Mouse (Mus musculus): Measurements from ENCODE around the gene Gas7. TPM values are rescaled to one million over a fixed set of nuclear protein-coding genes. Genes with fewer than 3 reads are reported as not detected.
A peak's percentile ranks its signal among the peaks of the same experiment; 100 is the strongest.

Gas7 gene
- polyA plus RNA-seq, 2 experiments, result 9.8 to 18.2 TPM

GRCm38 (mm10) chr11:67649971-67650707, 194.9 kb downstream of the Gas7 start:
- H3K27me3 ChIP-seq (ENCODE audit: control insufficient read depth, insufficient read depth, low read length), result no peaks in the 10 kb centered on the region
- no peak overlapping the region for H3K9ac ChIP-seq (ENCODE audit: low read depth, low read length, severe bottlenecking)
- no peak for ATAC-seq (ENCODE audit: low FRiP score, low read depth)
- no peak overlapping the region for H3K4me3 ChIP-seq (replicated peaks; ENCODE audit: low read length)
- H3K9me3 ChIP-seq (ENCODE audit: control insufficient read depth, low read length), result no peaks in the 10 kb centered on the region
- WGBS, result 68% methylated on average over 10 of the region's 10 CpGs
- H3K27ac ChIP-seq (replicated peaks; ENCODE audit: low read depth, low read length), result no peak overlapping the region
- TF ChIP-seq POLR2A (IDR thresholded peaks at IDR 0.05; ENCODE audit: borderline replicate concordance, extremely low read depth, insufficient read depth, insufficient read length), result no peak
- H3K36me3 ChIP-seq (ENCODE audit: control insufficient read depth, insufficient read depth, low read length), result no peaks in the 10 kb centered on the region
- H3K4me1 ChIP-seq (ENCODE audit: control insufficient read depth, insufficient read depth, low read length), result peaks cover 3% of the 10 kb centered on the region
- H3K4me2 ChIP-seq (replicated peaks; ENCODE audit: low read depth, low read length, severe bottlenecking), result no peak overlapping the region
- DNase-seq (ENCODE audit: low spot score), result no peak

DNA sequence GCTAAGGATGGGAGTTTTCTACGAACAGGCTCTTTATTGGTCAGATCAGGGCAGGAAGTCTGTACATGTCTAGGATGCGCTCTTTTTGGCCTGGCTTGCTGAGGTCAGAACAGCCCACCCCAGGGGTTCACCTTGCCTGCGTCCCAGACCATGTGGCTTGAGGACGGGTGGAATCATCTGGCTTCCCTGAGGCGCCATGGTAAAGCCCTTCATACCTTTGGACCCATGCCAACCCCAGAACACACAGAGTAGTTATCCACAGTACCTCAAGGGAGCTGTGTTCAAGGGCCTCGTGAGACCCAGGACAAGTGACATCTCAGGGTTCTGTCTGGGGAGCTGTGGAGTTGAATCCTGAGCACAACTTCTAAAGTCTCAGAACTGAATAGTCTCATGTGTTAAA, 196.5 kb downstream of the Gas7 start:
- no peak overlapping the region for H3K9ac ChIP-seq (ENCODE audit: low read depth, low read length, severe bottlenecking)
- H3K4me1 ChIP-seq (ENCODE audit: control insufficient read depth, insufficient read depth, low read length), result peaks cover 3% of the 10 kb centered on the region
- no peak for DNase-seq (ENCODE audit: low spot score)
- no peak overlapping the region for H3K27ac ChIP-seq (replicated peaks; ENCODE audit: low read depth, low read length)
- ATAC-seq (ENCODE audit: low FRiP score, low read depth), result no peak
- H3K4me3 ChIP-seq (replicated peaks; ENCODE audit: low read length), result no peak overlapping the region
- TF ChIP-seq POLR2A (IDR thresholded peaks at IDR 0.05; ENCODE audit: borderline replicate concordance, extremely low read depth, insufficient read depth, insufficient read length), result no peak
- 64% methylated on average over 6 of the region's 6 CpGs for WGBS
- no peak overlapping the region for H3K4me2 ChIP-seq (replicated peaks; ENCODE audit: low read depth, low read length, severe bottlenecking)
- H3K9me3 ChIP-seq (ENCODE audit: control insufficient read depth, low read length), result no peaks in the 10 kb centered on the region
- H3K27me3 ChIP-seq (ENCODE audit: control insufficient read depth, insufficient read depth, low read length), result no peaks in the 10 kb centered on the region
- no peaks in the 10 kb centered on the region for H3K36me3 ChIP-seq (ENCODE audit: control insufficient read depth, insufficient read depth, low read length)

DNA sequence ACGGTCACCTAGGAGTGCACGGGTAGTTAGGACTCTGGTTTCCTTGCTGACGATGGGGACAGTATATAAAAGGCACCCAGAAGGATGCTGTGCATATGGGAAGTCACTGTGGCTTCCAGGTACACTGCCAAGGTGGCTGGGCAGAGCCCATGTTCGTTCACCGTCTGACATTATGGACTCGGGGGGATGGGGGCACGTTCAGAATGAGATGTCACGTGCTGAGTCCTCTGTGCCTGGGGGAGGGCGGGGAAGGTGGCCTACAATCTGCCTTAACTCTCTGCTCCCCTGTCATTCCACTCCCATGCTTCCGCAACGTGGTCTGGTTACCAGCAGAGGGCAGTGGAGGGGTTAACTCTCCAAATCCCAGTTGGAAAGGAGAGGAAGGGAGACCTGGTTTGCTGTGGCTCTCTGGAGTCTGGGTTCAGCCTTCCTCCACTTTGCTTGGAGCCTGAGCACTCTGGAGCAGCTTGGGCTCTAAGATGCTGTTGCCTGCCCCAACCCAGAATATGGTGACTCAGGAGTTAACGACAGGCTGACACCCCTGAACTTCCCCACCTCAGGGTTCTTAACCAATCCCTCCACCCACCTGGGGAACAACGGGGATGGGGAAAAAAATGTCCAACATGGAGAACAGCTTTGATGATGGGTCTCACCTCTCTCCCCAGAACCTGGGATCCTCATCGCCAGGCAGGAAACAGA, 197.1 kb downstream of the Gas7 start:
- no peak for TF ChIP-seq POLR2A (IDR thresholded peaks at IDR 0.05; ENCODE audit: borderline replicate concordance, extremely low read depth, insufficient read depth, insufficient read length)
- no peak overlapping the region for H3K9ac ChIP-seq (ENCODE audit: low read depth, low read length, severe bottlenecking)

DNA sequence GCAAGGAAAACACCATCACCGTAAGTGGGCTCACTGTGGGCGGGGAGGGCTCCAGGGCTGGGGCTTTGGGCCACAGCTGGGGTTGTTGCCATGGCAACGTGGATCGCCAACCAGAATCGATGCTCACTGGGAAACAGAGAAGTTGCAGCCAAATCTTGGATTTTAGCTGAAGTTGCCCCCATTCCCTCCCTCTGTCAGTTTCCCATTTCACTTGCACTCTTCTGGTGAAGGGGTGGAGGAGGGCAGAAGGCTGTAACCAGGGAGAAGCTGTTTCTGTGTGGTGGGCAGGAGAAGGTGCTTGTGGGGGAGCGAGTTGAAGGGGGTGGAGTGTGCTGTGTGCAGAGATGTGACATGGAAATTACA, 197.6 kb downstream of the Gas7 start:
- ATAC-seq (ENCODE audit: low FRiP score, low read depth) (no peak), DNase-seq (ENCODE audit: low spot score) (no peak)
- H3K9ac ChIP-seq (ENCODE audit: low read depth, low read length, severe bottlenecking), result no peak overlapping the region
- peaks cover 3% of the 10 kb centered on the region for H3K4me1 ChIP-seq (ENCODE audit: control insufficient read depth, insufficient read depth, low read length)
- H3K4me2 ChIP-seq (replicated peaks; ENCODE audit: low read depth, low read length, severe bottlenecking), result peak overlapping the region; percentile 5; the same call in 1 of the 2 replicates
- no peaks in the 10 kb centered on the region for H3K36me3 ChIP-seq (ENCODE audit: control insufficient read depth, insufficient read depth, low read length)
- no peak overlapping the region for H3K27ac ChIP-seq (replicated peaks; ENCODE audit: low read depth, low read length)
- 59% methylated on average over 5 of the region's 6 CpGs for WGBS
- H3K9me3 ChIP-seq (ENCODE audit: control insufficient read depth, low read length), result no peaks in the 10 kb centered on the region
- no peak overlapping the region for H3K4me3 ChIP-seq (replicated peaks; ENCODE audit: low read length)
- no peak for TF ChIP-seq POLR2A (IDR thresholded peaks at IDR 0.05; ENCODE audit: borderline replicate concordance, extremely low read depth, insufficient read depth, insufficient read length)
- H3K27me3 ChIP-seq (ENCODE audit: control insufficient read depth, insufficient read depth, low read length), result no peaks in the 10 kb centered on the region

More for the DNA sequence above, 197.1 kb downstream of the Gas7 start:
- Histone ChIP-seq H3K4me3 (replicated peaks; ENCODE audit: low read length) (no peak overlapping the region), H3K27me3 (ENCODE audit: control insufficient read depth, insufficient read depth, low read length) (no peaks in the 10 kb centered on the region), H3K27ac (replicated peaks; ENCODE audit: low read depth, low read length) (no peak overlapping the region), H3K36me3 (ENCODE audit: control insufficient read depth, insufficient read depth, low read length) (no peaks in the 10 kb centered on the region), H3K4me1 (ENCODE audit: control insufficient read depth, insufficient read depth, low read length) (peaks cover 3% of the 10 kb centered on the region), H3K4me2 (replicated peaks; ENCODE audit: low read depth, low read length, severe bottlenecking) (peak overlapping the region; percentile 5; the same call in 1 of the 2 replicates), H3K9me3 (ENCODE audit: control insufficient read depth, low read length) (no peaks in the 10 kb centered on the region)
- ATAC-seq (ENCODE audit: low FRiP score, low read depth), result no peak
- no peak for DNase-seq (ENCODE audit: low spot score)
- WGBS, result 15% methylated on average over 13 of the region's 14 CpGs

DNA sequence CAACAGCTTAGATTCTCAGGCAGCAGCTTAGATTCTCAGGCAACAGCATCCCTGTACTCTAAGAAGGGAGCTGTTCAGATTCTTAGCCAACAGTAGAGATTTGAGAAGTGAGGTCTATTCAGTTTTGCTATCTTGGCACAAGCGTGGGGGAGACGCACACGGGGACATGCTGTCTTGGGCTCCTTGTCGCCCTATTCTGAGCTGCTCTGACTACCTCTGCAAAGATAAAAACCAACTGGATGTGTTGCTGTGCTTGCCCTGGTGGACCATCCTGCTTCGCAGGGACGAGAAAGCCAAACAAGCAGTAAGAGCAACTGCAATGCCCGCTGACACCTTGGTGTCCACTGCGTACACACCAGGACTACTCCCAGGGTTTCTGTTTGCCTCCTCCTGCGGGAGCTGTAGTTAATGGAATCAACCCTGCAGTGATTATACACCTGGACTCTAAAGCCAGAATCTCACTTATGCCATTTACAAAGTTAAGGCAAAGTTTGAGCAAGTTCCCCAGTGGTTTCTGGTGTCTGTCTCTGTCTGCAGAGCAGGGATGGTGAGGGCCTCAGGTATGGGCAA, 198.4 kb downstream of the Gas7 start:
- H3K9ac ChIP-seq (ENCODE audit: low read depth, low read length, severe bottlenecking), result no peak overlapping the region
- H3K4me3 ChIP-seq (replicated peaks; ENCODE audit: low read length), result no peak overlapping the region
- H3K36me3 ChIP-seq (ENCODE audit: control insufficient read depth, insufficient read depth, low read length), result no peaks in the 10 kb centered on the region
- DNase-seq (ENCODE audit: low spot score), result no peak
- ATAC-seq (ENCODE audit: low FRiP score, low read depth), result no peak
- peaks cover 3% of the 10 kb centered on the region for H3K4me1 ChIP-seq (ENCODE audit: control insufficient read depth, insufficient read depth, low read length)
- no peaks in the 10 kb centered on the region for H3K27me3 ChIP-seq (ENCODE audit: control insufficient read depth, insufficient read depth, low read length)
- no peaks in the 10 kb centered on the region for H3K9me3 ChIP-seq (ENCODE audit: control insufficient read depth, low read length)
- H3K4me2 ChIP-seq (replicated peaks; ENCODE audit: low read depth, low read length, severe bottlenecking), result no peak overlapping the region
- no peak overlapping the region for H3K27ac ChIP-seq (replicated peaks; ENCODE audit: low read depth, low read length)
- no peak for TF ChIP-seq POLR2A (IDR thresholded peaks at IDR 0.05; ENCODE audit: borderline replicate concordance, extremely low read depth, insufficient read depth, insufficient read length)
- 92% methylated on average over 9 of the region's 9 CpGs for WGBS

Measured in limb, embryonic 14.5 days (tissue).